Mouse (Mus musculus) stomach, postnatal 0 days (tissue): ENCODE data around the gene 9130213A22Rik.

Source experiments
- CTCF ChIP-seq: IDR thresholded peaks from 2 replicates; pipeline ENCODE4 v1.5.1; 2016; ENCODE audit warnings: antibody characterized with exemption, low read depth, mild to moderate bottlenecking, moderate library complexity
- EP300 ChIP-seq: optimal IDR thresholded peaks from 2 replicates; pipeline ENCODE3; 2016; ENCODE audit warnings: antibody characterized with exemption

GRCm38 (mm10) chr11:69135361-69135760 lies 13.0 kb upstream of the 9130213A22Rik start:
- TF ChIP-seq CTCF (no peak), EP300 (no peak)
